Mouse (Mus musculus) left cerebral cortex, adult 9 months (tissue): ENCODE results near the gene Bap1.

Experiments used
- DNase-seq, 2 experiments: peaks; one replicate each; pipeline ENCODE4 v3.0.0; 2022; ENCODE audit warnings: low spot score in 2 of 2

Bap1 gene

GRCm38 (mm10) chr14:31251084-31251604, at the start of gene Bap1, which contains the start of gene Phf7:
Gene Bap1 (plus strand): TSS chr14:31251450.
Gene Phf7 (minus strand): TSS chr14:31251317.
- peak; percentile 85 to 96 for DNase-seq

GRCm38 (mm10) chr14:31204844-31205243, 46.4 kb upstream of the Bap1 start:
- no peak for DNase-seq

- no peak for DNase-seq
Observed at GRCm38 (mm10) chr14:31205244-31205561, 46.0 kb upstream of the Bap1 start.

GRCm38 (mm10) chr14:31205562-31206467, 45.4 kb upstream of the Bap1 start:
- DNase-seq = peak in 1 of 2 experiments; percentile 34

GRCm38 (mm10) chr14:31206472-31206981, 44.7 kb upstream of the Bap1 start:
- DNase-seq = peak; percentile 77 to 93

- peak in 1 of 2 experiments; percentile 53 for DNase-seq
Observed at GRCm38 (mm10) chr14:31207070-31207830, 44.0 kb upstream of the Bap1 start.

- no peak for DNase-seq
Observed at GRCm38 (mm10) chr14:31208084-31208483, 43.2 kb upstream of the Bap1 start, which contains the start of gene Tnnc1. Gene Tnnc1 (plus strand): TSS chr14:31208312.

GRCm38 (mm10) chr14:31209133-31209557, 42.1 kb upstream of the Bap1 start:
- no peak for DNase-seq

GRCm38 (mm10) chr14:31211854-31212253, 39.4 kb upstream of the Bap1 start:
- no peak for DNase-seq

- DNase-seq = no peak
Observed at GRCm38 (mm10) chr14:31212499-31212898, 38.8 kb upstream of the Bap1 start.

GRCm38 (mm10) chr14:31213868-31214267, 37.4 kb upstream of the Bap1 start:
- no peak for DNase-seq

GRCm38 (mm10) chr14:31214684-31215083, 36.6 kb upstream of the Bap1 start:
- no peak for DNase-seq

GRCm38 (mm10) chr14:31215157-31216002, 35.9 kb upstream of the Bap1 start:
- DNase-seq = peak in 1 of 2 experiments; percentile 67

- no peak for DNase-seq
Observed at GRCm38 (mm10) chr14:31216846-31217245, 34.4 kb upstream of the Bap1 start, which contains the start of gene Nisch. Gene Nisch (minus strand): TSS chr14:31216946.

- no peak for DNase-seq
Observed at GRCm38 (mm10) chr14:31217666-31218065, 33.6 kb upstream of the Bap1 start, which contains the start of gene Sema3g. Gene Sema3g (plus strand): TSS chr14:31217860.

- DNase-seq = peak in 1 of 2 experiments; percentile 61
Observed at GRCm38 (mm10) chr14:31226978-31227377, 24.3 kb upstream of the Bap1 start.

GRCm38 (mm10) chr14:31228234-31228633, 23.0 kb upstream of the Bap1 start:
- DNase-seq = no peak

GRCm38 (mm10) chr14:31230442-31230841, 20.8 kb upstream of the Bap1 start:
- no peak for DNase-seq

- DNase-seq = no peak
Observed at GRCm38 (mm10) chr14:31232404-31233069, 18.7 kb upstream of the Bap1 start.
